Mouse (Mus musculus) left cerebral cortex, adult 9 months (tissue): Measurements from ENCODE around the gene Nudt19.
"Not testable (repeated sequence)": the region's sequence is repeated elsewhere in the genome, so short reads cannot be mapped to it uniquely, and the experiment has no call there.

Source experiments
- DNase-seq, 2 experiments: peaks; one replicate each; pipeline ENCODE4 v3.0.0; 2022; ENCODE audit warnings: low spot score in 2 of 2

The Nudt19 gene

GRCm38 (mm10) chr7:35565965-35566364 is 9.9 kb upstream of the Nudt19 start:
- not testable (repeated sequence) for DNase-seq

- not testable (repeated sequence) for DNase-seq
Measured at GRCm38 (mm10) chr7:35564872-35565271, 8.8 kb upstream of the Nudt19 start.

DNA sequence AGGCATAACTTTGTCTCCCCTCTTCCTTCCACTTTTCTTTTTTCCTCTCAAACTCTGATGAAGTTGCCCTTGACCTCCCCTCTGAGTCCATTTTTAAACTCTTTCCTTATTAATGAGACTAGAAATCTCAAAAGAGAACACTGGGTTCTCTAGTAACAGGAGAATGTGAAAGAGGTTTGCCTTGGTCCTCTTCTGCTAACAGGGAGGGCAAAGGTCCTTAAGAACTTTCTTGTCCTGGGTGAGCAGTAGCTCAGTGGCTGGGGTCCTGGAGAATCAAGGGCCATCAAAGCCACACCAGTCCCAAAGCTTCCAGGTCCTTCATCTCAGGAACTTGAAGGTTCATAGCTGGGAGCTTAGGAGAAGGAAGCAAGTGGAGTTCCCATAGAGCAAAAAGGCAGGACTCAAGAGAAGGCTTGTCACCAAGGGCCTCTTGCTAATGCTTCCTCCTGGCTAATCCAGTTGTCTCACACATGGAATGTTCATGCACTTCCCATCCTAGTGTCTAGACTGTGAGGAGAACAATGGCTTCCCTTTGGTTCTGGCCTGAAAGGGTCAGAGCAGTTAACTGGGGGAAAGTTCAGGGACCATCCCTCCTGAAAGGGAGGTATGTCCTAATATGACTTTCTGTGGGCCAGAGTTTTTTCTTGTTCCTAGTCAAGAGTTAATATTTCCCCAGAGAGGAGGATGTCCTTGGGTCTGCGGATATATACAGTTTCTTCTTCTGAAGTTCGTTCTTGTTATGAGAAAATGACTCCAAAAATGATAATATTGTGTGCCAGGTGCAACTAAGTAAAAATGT is 8.2 kb upstream of the Nudt19 start:
- no peak for DNase-seq

GRCm38 (mm10) chr7:35563071-35563470 is 7.0 kb upstream of the Nudt19 start:
- DNase-seq: no peak

DNA sequence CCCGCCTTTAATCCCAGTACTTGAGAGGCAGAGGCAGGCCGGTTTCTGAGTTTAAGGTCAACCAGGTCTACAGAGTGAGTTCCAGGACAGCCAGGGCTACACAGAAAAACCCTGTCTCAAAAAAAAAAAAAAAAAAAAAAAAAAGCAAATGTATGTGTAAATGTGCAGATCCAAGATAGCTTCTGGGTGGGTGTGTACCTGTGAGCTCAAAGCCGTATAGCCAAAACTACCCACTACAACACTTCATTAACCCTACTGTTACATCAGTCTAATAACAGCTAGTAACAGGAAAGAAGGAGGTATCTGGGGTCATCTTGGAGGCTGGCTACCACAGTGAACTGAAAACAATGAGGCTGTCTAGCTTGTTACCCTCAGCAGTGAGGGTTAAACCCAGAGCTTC is 3.7 kb upstream of the Nudt19 start:
- no peak for DNase-seq

DNA sequence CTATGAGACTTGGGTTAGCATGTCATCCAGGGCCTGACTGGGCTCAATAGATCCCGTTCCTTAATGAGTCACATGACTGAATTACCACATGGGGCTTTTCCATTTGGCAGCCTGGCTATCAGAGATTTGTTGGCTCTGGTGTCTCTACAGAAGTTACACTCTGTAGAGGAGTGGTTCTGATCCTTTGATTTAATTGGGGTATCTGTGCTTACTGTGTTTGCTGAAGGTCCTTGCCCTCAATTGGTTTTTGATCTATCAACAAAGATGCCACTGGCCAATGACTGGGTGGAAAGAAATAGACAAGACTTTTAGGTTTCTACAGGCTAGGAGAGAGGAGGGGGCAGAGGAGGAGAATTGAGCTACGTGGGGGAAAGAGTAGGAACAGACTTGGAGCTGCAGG is 2.6 kb upstream of the Nudt19 start:
- no peak for DNase-seq

DNA sequence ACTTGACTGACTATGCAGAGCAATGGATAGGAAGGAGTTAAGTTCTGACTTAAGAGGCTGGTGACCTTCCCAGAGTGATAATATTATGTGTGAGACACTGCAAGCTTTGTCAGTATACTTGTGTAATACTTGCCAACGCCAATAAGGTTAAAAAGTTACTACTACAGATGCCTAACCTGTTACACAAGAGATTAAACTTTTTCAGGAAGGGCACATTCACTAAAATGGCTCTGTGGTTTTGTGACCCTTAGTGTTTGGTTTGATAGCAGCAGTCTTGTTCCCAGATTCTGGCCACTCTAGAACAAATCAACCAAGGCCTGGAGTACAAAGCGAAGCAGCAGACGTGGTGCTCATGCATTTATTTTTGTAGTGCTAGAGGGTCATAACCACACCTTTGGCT is 1.5 kb upstream of the Nudt19 start:
- DNase-seq: no peak

DNA sequence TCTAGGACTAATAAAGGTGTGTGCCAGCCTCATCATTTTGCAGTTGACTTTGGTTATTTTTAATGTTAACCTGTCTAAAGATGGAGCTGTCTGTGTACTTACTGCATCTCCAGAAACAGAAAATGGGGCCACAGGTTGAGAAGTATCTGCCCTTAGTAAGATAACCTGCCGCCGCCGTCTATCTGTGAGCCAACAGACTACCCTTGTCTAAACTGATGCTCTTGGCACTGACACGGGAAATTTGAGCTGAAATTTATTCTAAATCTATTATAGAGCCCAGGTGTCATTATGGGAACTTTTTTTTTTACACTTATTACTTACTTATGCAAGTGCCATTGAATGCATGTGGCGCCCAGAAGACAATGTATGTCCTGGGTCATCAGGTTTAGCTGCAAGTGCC is 801 bp upstream of the Nudt19 start:
- DNase-seq: no peak

DNA sequence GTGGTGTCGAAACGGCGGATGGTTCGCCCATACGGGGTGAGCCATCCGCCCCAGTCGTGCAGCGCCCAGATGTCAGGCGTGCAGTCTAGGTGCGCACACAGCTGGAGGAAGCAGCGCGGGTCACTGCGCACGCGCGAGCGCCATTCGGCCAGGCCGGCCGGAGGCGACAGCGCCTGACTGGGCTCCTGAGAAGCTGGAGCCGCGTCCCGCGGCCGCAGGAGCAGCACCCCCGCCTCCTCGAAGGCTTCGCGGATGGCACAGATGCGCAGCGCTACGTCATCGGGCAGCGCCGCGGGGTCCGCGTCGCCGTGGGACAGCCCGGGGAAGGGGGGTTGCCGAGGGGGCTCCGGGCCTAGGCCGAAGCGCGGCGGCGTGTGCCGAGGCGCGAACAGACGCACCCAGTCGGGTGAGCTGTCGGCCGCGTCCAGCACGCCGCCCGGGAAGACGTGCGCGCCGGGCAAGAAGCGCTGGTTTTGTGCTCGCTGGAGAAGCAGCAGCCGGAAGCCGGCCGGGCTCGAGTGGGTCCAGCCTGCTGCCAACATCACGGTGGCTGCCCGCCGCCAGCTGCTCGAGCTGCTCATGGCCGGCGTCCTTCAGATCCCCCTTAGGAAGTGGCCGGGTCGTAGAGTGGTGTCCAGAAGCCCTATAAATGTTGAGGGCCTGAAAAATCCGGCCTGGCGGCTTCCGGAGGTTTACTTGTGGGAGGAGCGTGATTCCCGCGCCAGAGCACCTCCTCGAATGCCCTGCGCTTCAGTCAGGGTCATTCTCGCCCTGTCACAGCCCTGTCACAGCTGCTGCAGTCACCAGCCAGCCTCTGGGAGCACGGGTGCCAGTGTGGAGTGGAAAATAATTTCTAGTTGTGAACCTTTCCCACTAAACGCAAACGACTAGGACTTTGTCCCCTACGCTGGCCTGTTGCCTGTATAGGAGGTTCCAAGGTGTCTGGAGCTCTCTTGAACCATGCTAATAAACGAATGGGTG is 590 bp downstream of the Nudt19 start:
- peak; percentile 78 to 86 for DNase-seq

GRCm38 (mm10) chr7:35554605-35555175 is 1.4 kb downstream of the Nudt19 start:
- peak in 1 of 2 experiments; percentile 49 for DNase-seq

DNA sequence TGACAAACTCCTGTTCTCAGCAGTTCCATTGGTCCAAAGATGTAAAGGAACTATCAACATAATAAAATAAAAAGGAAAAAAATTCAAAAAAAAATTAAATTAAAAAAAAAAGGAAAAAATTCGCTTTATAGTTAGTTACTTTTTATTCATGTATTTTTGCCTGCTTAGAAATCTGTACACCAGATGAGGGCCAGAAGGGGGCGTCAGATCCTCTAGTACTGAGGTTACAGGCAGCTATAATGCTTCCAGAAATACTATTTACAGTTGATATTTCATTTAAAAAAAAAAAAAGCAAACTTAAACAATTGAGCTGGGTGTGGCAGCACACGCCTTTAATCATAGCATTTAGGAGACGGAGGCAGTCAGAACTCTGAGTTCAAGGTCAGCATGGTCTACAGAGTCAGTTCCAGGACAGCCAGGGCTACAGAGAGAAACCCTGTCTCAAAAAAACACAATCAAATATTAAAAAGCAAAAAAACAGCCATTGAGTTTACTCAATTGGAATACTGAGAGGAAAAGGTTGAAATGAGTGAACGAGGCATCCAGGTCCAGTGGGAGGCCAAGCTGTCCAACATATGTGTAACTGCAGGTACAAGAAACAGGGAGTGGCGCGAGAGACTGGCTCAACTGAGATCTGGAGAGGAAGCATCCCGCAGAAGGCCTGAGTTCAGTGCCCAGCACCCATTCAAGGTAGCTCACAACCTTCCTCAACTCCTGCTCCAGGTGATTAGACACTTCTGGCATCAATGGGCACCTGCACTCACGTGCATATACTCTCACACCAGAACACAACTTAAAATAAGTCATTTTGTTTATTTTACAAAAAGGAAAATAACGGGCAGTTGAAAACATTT is 2.1 kb downstream of the Nudt19 start:
- peak in 1 of 2 experiments; percentile 16 for DNase-seq

GRCm38 (mm10) chr7:35545881-35546280 is 10.2 kb downstream of the Nudt19 start:
- peak; percentile 26 to 76 for DNase-seq

DNA sequence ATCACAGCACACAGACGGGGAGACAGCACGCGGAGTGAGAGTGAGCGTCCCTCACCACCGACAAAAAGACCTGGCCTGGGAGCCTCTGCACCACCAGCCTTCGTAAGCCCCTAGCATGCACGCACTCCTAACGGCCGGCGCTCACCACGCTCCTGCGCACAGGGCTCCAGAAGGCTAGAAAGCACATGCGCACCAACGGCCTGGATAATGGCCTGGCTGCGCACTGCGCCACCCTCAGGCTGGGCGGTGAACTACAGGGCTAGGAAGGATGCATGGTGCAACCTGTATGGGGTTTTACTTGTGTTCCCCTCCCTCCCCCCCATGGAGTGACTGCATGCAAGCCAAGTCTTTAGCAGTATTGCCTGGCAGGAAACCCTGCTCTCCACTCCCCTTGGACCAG is 18.5 kb downstream of the Nudt19 start, which contains the start of gene Tdrd12:
Tdrd12 (minus strand) TSS at position 184 of the 400 bp plus-strand sequence.
- DNase-seq: no peak

GRCm38 (mm10) chr7:35535750-35536512 is 20.2 kb downstream of the Nudt19 start:
- no peak for DNase-seq

- not testable (repeated sequence) for DNase-seq
Measured at GRCm38 (mm10) chr7:35530544-35530943, 25.6 kb downstream of the Nudt19 start.

DNA sequence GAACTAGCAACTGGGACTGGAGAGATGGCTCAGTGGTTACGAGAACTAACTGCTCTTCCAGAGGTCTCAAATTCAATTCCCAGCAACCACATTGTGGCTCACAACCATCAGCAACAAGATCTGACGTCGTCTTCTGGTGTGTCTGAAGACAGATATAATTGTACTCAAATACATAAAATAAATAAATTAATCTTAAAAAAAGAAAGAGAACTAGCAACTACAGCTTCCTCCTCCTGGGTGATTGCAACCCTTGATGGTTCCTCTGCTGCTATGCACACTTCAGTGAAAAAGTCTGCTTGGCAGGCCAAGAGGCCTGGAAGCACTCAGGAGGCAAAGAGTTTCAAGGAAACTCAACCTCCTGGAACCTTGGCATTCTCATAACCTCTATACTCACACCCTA is 26.1 kb downstream of the Nudt19 start:
- DNase-seq: no peak

GRCm38 (mm10) chr7:35526795-35527194 is 29.3 kb downstream of the Nudt19 start:
- DNase-seq: no peak

DNA sequence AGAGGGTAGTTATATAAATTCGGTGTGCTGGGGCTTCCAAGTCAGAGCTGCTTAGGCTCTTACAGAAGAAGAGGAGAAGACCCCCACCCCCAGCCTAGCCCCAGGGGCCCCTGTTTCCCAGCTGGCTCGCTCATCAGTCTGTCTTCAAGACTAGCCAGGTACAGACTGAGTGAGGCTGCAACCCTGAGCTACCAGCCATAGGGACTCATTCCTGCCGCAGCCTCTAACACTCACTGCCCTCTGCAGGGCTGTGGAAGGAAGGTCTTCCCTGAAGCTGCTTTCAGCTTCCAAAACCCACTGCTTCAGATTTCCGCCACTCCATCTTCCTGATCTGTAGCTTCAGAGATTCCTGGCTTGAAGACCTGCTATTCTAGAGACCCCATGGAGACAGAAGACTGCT is 54.1 kb downstream of the Nudt19 start:
- no peak for DNase-seq

- peak in 1 of 2 experiments; percentile 7 for DNase-seq
Measured at GRCm38 (mm10) chr7:35497516-35497915, 58.6 kb downstream of the Nudt19 start.
